Mouse (Mus musculus): ENCODE results near the gene Chl1.

Chl1 gene

GRCm38 (mm10) chr6:103510392-103511289 is at the start of gene Chl1:
Gene Chl1, plus strand, starts transcription at chr6:103510586.
- DNase-seq (ENCODE audit: low read depth, low spot score) = peak; percentile 28

- no peak for DNase-seq (ENCODE audit: low read depth, low spot score)
These were observed 44.8 kb upstream of the Chl1 start for GRCm38 (mm10) chr6:103465479-103466080.

GRCm38 (mm10) chr6:103473316-103473715 is 37.1 kb upstream of the Chl1 start:
- no peak for DNase-seq (ENCODE audit: low read depth, low spot score)

GRCm38 (mm10) chr6:103487199-103487598 is 23.2 kb upstream of the Chl1 start:
- no peak for DNase-seq (ENCODE audit: low read depth, low spot score)

GRCm38 (mm10) chr6:103498404-103498803 is 12.0 kb upstream of the Chl1 start:
- no peak for DNase-seq (ENCODE audit: low read depth, low spot score)

GRCm38 (mm10) chr6:103504065-103504464 is 6.3 kb upstream of the Chl1 start:
- DNase-seq (ENCODE audit: low read depth, low spot score) = no peak

GRCm38 (mm10) chr6:103507751-103508575 is 2.4 kb upstream of the Chl1 start:
- DNase-seq (ENCODE audit: low read depth, low spot score) = no peak

GRCm38 (mm10) chr6:103509596-103509995 is 790 bp upstream of the Chl1 start:
- no peak for DNase-seq (ENCODE audit: low read depth, low spot score)

GRCm38 (mm10) chr6:103511290-103511971 is 1.0 kb downstream of the Chl1 start:
- DNase-seq (ENCODE audit: low read depth, low spot score) = peak; percentile 32

- DNase-seq (ENCODE audit: low read depth, low spot score) = peak; percentile 69
These were observed 1.7 kb downstream of the Chl1 start for GRCm38 (mm10) chr6:103511972-103512565.

- DNase-seq (ENCODE audit: low read depth, low spot score) = peak; percentile 18
These were observed 2.5 kb downstream of the Chl1 start for GRCm38 (mm10) chr6:103512911-103513321.

GRCm38 (mm10) chr6:103513621-103514241 is 3.3 kb downstream of the Chl1 start:
- peak; percentile 43 for DNase-seq (ENCODE audit: low read depth, low spot score)

GRCm38 (mm10) chr6:103514346-103514745 is 4.0 kb downstream of the Chl1 start:
- DNase-seq (ENCODE audit: low read depth, low spot score) = peak; percentile 42

GRCm38 (mm10) chr6:103514756-103515155 is 4.4 kb downstream of the Chl1 start:
- DNase-seq (ENCODE audit: low read depth, low spot score) = no peak

- DNase-seq (ENCODE audit: low read depth, low spot score) = no peak
These were observed 9.2 kb downstream of the Chl1 start for GRCm38 (mm10) chr6:103519596-103519995.

- no peak for DNase-seq (ENCODE audit: low read depth, low spot score)
These were observed 15.1 kb downstream of the Chl1 start for GRCm38 (mm10) chr6:103525326-103526024.

- peak; percentile 8 for DNase-seq (ENCODE audit: low read depth, low spot score)
These were observed 16.8 kb downstream of the Chl1 start for GRCm38 (mm10) chr6:103526945-103527777.

GRCm38 (mm10) chr6:103533048-103533447 is 22.7 kb downstream of the Chl1 start:
- DNase-seq (ENCODE audit: low read depth, low spot score) = no peak

- DNase-seq (ENCODE audit: low read depth, low spot score) = no peak
These were observed 23.6 kb downstream of the Chl1 start for GRCm38 (mm10) chr6:103534027-103534426.

Measured in brain, embryonic 18.5 days (tissue).